Mouse (Mus musculus) small intestine, adult 2 months (tissue): ENCODE measurements around the gene Cd2ap.

Experiments used
- CTCF ChIP-seq: fragments of 200-500 bp; IDR thresholded peaks from 2 replicates; pipeline ENCODE4 v1.5.1; 2012; ENCODE audit warnings: low read depth, mild to moderate bottlenecking, control low read depth, inconsistent platforms, low read length, moderate library complexity, mixed read lengths; ENCODE audit not compliant: insufficient replicate concordance, insufficient read length; ENCODE audit errors: extremely low read depth
- POLR2A ChIP-seq: fragments of 200-500 bp; IDR thresholded peaks from 2 replicates; pipeline ENCODE4 v1.6.1; 2012; ENCODE audit warnings: low read depth, mild to moderate bottlenecking, control low read depth, inconsistent platforms, low read length, moderate library complexity

DNA sequence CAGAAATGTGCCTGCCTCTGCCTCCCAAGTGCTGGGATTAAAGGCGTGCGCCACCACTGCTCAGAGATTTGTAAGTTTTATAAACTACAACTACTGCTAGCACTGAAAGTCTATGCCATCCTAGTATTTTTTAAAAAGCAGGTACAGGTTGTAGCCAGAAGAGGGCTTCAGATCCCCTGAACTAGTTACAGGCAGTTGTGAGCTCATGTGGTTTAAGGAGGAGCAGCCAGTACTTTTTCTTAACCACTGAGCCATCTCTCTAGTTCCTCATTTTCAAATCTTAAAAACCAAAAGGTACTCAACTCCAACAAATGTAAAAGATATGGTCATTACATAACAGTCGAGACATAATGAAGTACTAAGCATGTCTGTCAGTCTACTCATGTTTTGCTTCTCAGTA is 61.1 kb downstream of the Cd2ap start:
- TF ChIP-seq POLR2A, result no peak
- no peak for TF ChIP-seq CTCF
